Mouse (Mus musculus) liver, adult 2 months (tissue): Measurements from ENCODE around the gene Arid5b. TPM values are rescaled to one million over a fixed set of nuclear protein-coding genes. Genes with fewer than 3 reads are reported as not detected.

Source experiments
- DNase-seq: peaks from one replicate; pipeline ENCODE4 v3.0.0-alpha.2; 2011; ENCODE audit warnings: low read depth, low spot score; ENCODE audit errors: extremely low read depth
- H3K27ac ChIP-seq: fragments of 200-500 bp; replicated peaks from 2 replicates; pipeline ENCODE4 v1.5.1; 2012; ENCODE audit warnings: low read depth, mild to moderate bottlenecking, control low read depth, inconsistent platforms, low read length; ENCODE audit not compliant: insufficient read depth
- H3K27me3 ChIP-seq: fragments of 200-500 bp; 2 replicates; pipeline ENCODE4 v1.6.1; 2012; ENCODE audit warnings: mild to moderate bottlenecking, moderate library complexity, low read length, inconsistent platforms; ENCODE audit not compliant: control insufficient read depth, insufficient read depth
- H3K36me3 ChIP-seq: fragments of 200-500 bp; 2 replicates; pipeline ENCODE4 v1.6.1; 2012; ENCODE audit warnings: low read length, inconsistent platforms; ENCODE audit not compliant: control insufficient read depth, insufficient read depth
- H3K4me1 ChIP-seq: fragments of 200-500 bp; 2 replicates; pipeline ENCODE4 v1.6.1; 2011; ENCODE audit warnings: low read length; ENCODE audit not compliant: control insufficient read depth, insufficient read depth
- H3K4me3 ChIP-seq: fragments of 200-500 bp; 2 replicates; pipeline ENCODE4 v1.5.1; 2011; ENCODE audit warnings: low read depth, mild to moderate bottlenecking, control low read depth, low read length, moderate library complexity; ENCODE audit not compliant: insufficient read depth
- H3K79me2 ChIP-seq: fragments of 200-500 bp; 2 replicates; pipeline ENCODE4 v1.6.1; 2012; ENCODE audit warnings: inconsistent platforms, mild to moderate bottlenecking, low read length, moderate library complexity; ENCODE audit not compliant: control insufficient read depth, insufficient read depth
- H3K9ac ChIP-seq: fragments of 200-500 bp; 2 replicates; pipeline ENCODE4 v1.6.1; 2012; ENCODE audit warnings: low read depth, mild to moderate bottlenecking, control low read depth, inconsistent platforms, low read length
- CTCF ChIP-seq: fragments of 200-500 bp; IDR thresholded peaks from 2 replicates; pipeline ENCODE4 v1.5.1; 2011; ENCODE audit warnings: low read depth, low read length, control low read depth
- POLR2A ChIP-seq: fragments of 200-500 bp; IDR thresholded peaks from 2 replicates; pipeline ENCODE4 v1.6.1; 2011; ENCODE audit warnings: low read length, control low read depth; ENCODE audit not compliant: insufficient read depth; ENCODE audit errors: extremely low read depth
- WGBS: fragments of 180-500 bp; shearing (Covaris S2); methylation state at CpG from one replicate; pipeline ENCODE4 v1.1.7; 2018; 5-methylcytosine and 5-hydroxymethylcytosine counted together
- polyA plus RNA-seq: library from polyadenylated mRNA; depleted of rRNA; stranded (reverse); fragments of >200 nt; gene quantifications from 2 replicates; pipeline ENCODE4 v1.2.3, GENCODE M21; 2012
- total RNA-seq: library from RNA; depleted of rRNA; stranded (reverse); fragments of >200 nt; gene quantifications from 2 replicates; pipeline ENCODE4 v1.2.3, GENCODE M21; 2014

The Arid5b gene
- total and polyA plus RNA-seq, 2 experiments, result 11.6 to 13.6 TPM

GRCm38 (mm10) chr10:68078708-68079107 lies 199.8 kb downstream of the Arid5b start:
- H3K27me3 ChIP-seq, result no peaks in the 10 kb centered on the region
- H3K4me1 ChIP-seq, result no peaks in the 10 kb centered on the region
- WGBS, result over 99% methylated on average over 3 of the region's 3 CpGs
- no peak for DNase-seq
- TF ChIP-seq CTCF, result no peak
- TF ChIP-seq POLR2A, result no peak
- H3K79me2 ChIP-seq, result no peaks in the 10 kb centered on the region
- no peak overlapping the region for H3K4me3 ChIP-seq
- H3K27ac ChIP-seq, result no peak overlapping the region
- no peaks in the 10 kb centered on the region for H3K36me3 ChIP-seq
- H3K9ac ChIP-seq, result no peak overlapping the region

DNA sequence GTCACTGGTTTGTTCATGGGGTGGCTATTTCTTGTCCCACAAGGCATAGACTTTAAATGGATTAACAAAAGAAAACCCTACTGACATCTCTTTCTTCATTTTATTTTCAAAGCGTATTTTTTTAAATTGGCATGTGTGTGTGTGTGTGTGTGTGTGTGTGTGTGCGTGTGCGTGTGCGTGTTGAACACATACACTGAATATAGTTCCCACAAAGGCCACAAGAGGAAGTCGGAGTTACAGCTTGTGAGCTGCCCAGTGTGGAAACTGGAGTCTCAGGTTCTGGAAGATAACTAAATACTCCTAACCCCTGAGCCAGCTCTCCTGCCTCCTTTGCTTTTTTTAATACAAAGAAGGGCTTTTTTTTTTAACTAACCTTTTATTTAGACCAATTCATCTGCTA lies 203.4 kb downstream of the Arid5b start:
- no peaks in the 10 kb centered on the region for H3K27me3 ChIP-seq
- 83% methylated on average over 5 of the region's 5 CpGs for WGBS
- no peak overlapping the region for H3K9ac ChIP-seq
- TF ChIP-seq CTCF (no peak), POLR2A (no peak)
- no peaks in the 10 kb centered on the region for H3K36me3 ChIP-seq
- H3K4me3 ChIP-seq, result no peak overlapping the region
- no peak overlapping the region for H3K27ac ChIP-seq
- H3K4me1 ChIP-seq, result no peaks in the 10 kb centered on the region
- no peaks in the 10 kb centered on the region for H3K79me2 ChIP-seq
- no peak for DNase-seq

GRCm38 (mm10) chr10:68074291-68074690 lies 204.2 kb downstream of the Arid5b start:
- WGBS, result 89% methylated on average over 12 of the region's 12 CpGs
- no peak for DNase-seq
- Histone ChIP-seq H3K36me3 (no peaks in the 10 kb centered on the region), H3K27ac (no peak overlapping the region), H3K4me3 (no peak overlapping the region), H3K79me2 (no peaks in the 10 kb centered on the region), H3K9ac (no peak overlapping the region), H3K4me1 (no peaks in the 10 kb centered on the region), H3K27me3 (no peaks in the 10 kb centered on the region)
- TF ChIP-seq CTCF (no peak), POLR2A (no peak)

- no peaks in the 10 kb centered on the region for H3K36me3 ChIP-seq
- WGBS, result 95% methylated on average over 4 of the region's 4 CpGs
- no peak for DNase-seq
- no peak overlapping the region for H3K9ac ChIP-seq
- H3K27me3 ChIP-seq, result no peaks in the 10 kb centered on the region
- H3K27ac ChIP-seq, result no peak overlapping the region
- H3K4me1 ChIP-seq, result no peaks in the 10 kb centered on the region
- no peak overlapping the region for H3K4me3 ChIP-seq
- no peak for TF ChIP-seq POLR2A
- TF ChIP-seq CTCF, result no peak
- no peaks in the 10 kb centered on the region for H3K79me2 ChIP-seq
Observed at GRCm38 (mm10) chr10:68072626-68073025, 205.9 kb downstream of the Arid5b start.

DNA sequence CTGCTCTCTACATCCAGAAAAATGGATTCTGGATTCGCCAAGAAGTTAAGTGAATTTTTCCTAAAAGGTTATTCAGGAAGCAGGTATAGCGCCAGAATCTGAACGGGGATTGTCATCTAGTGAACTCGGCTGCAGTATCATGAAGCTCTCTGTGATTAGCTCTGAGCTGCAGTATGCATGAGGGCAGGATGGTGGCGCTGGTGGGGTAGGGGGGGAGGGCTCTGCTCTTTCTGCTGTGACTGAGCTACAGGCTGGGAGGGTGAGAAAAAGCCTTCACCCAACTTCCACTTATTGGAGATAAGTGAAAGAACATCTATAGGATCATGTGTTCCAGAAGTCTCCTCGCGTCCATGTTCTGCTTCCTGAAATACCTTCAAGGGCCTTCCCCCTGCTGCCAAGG lies 207.5 kb downstream of the Arid5b start:
- TF ChIP-seq POLR2A (no peak), CTCF (0 out of 2 replicates have a peak, but pooled peaks have one; percentile 1)
- no peaks in the 10 kb centered on the region for H3K27me3 ChIP-seq
- H3K4me3 ChIP-seq, result no peak overlapping the region
- 86% methylated on average over 7 of the region's 7 CpGs for WGBS
- no peaks in the 10 kb centered on the region for H3K79me2 ChIP-seq
- H3K9ac ChIP-seq, result no peak overlapping the region
- no peaks in the 10 kb centered on the region for H3K4me1 ChIP-seq
- H3K27ac ChIP-seq, result no peak overlapping the region
- H3K36me3 ChIP-seq, result no peaks in the 10 kb centered on the region
- DNase-seq, result no peak

GRCm38 (mm10) chr10:68068426-68068825 lies 210.1 kb downstream of the Arid5b start:
- 83% methylated on average over 8 of the region's 8 CpGs for WGBS
- no peak for DNase-seq
- H3K27ac ChIP-seq, result no peak overlapping the region
- no peaks in the 10 kb centered on the region for H3K79me2 ChIP-seq
- H3K36me3 ChIP-seq, result no peaks in the 10 kb centered on the region
- no peak overlapping the region for H3K9ac ChIP-seq
- no peak for TF ChIP-seq POLR2A
- TF ChIP-seq CTCF, result no peak
- no peaks in the 10 kb centered on the region for H3K27me3 ChIP-seq
- no peak overlapping the region for H3K4me3 ChIP-seq
- no peaks in the 10 kb centered on the region for H3K4me1 ChIP-seq

GRCm38 (mm10) chr10:68067961-68068360 lies 210.6 kb downstream of the Arid5b start:
- no peak overlapping the region for H3K27ac ChIP-seq
- no peaks in the 10 kb centered on the region for H3K79me2 ChIP-seq
- no peaks in the 10 kb centered on the region for H3K36me3 ChIP-seq
- no peak for DNase-seq
- WGBS, result 72% methylated on average over 5 of the region's 5 CpGs
- TF ChIP-seq CTCF (no peak), POLR2A (no peak)
- no peak overlapping the region for H3K9ac ChIP-seq
- H3K4me1 ChIP-seq, result no peaks in the 10 kb centered on the region
- no peak overlapping the region for H3K4me3 ChIP-seq
- no peaks in the 10 kb centered on the region for H3K27me3 ChIP-seq
